Mouse (Mus musculus) MEL (cell line): ENCODE measurements around the gene Myh4. TPM values are rescaled to one million over a fixed set of nuclear protein-coding genes. Genes with fewer than 3 reads are reported as not detected.

Experiments used
- DNase-seq: peaks from one replicate; pipeline ENCODE4 v3.0.0; 2011; ENCODE audit warnings: low read depth, low spot score
- H3K27ac ChIP-seq: 2 replicates; pipeline ENCODE4 v1.5.1; 2012; ENCODE audit warnings: low read depth, mild to moderate bottlenecking, control low read depth, low read length, moderate library complexity; ENCODE audit not compliant: control insufficient read depth
- H3K27me3 ChIP-seq, 2 experiments: fragments of 150-350 bp in 1 of 2; sonication (generic) in 1 of 2; 2 replicates each; pipeline ENCODE4 v1.6.1; 2012; ENCODE audit warnings: low read length in 2 of 2, mild to moderate bottlenecking in 2 of 2, improper control_type of control experiment in 1 of 2, moderate library complexity in 1 of 2; ENCODE audit not compliant: insufficient read depth in 2 of 2, control insufficient read depth in 1 of 2
- H3K36me3 ChIP-seq, 2 experiments: 2 replicates each; pipeline ENCODE4 v1.6.1; 2012 to 2014; ENCODE audit warnings: low read length in 2 of 2, improper control_type of control experiment in 1 of 2, inconsistent platforms in 1 of 2, mild to moderate bottlenecking in 1 of 2; ENCODE audit not compliant: insufficient read depth in 2 of 2, control insufficient read depth in 1 of 2
- H3K4me1 ChIP-seq, 2 experiments: fragments of 150-350 bp in 1 of 2; sonication (generic) in 1 of 2; 2 replicates each; pipeline ENCODE4 v1.6.1; 2012; ENCODE audit warnings: low read length in 2 of 2, improper control_type of control experiment in 1 of 2, mild to moderate bottlenecking in 1 of 2; ENCODE audit not compliant: insufficient read depth in 2 of 2, control insufficient read depth in 1 of 2
- H3K4me3 ChIP-seq, 2 experiments: fragments of 150-350 bp in 1 of 2; sonication (generic) in 1 of 2; 2 replicates each; pipeline ENCODE4 v1.5.1; 2012; ENCODE audit warnings: low read depth in 2 of 2, low read length in 2 of 2, mild to moderate bottlenecking in 2 of 2, moderate library complexity in 2 of 2, control low read depth in 1 of 2, improper control_type of control experiment in 1 of 2; ENCODE audit not compliant: control insufficient read depth in 1 of 2, insufficient read depth in 1 of 2
- H3K79me2 ChIP-seq: 2 replicates; pipeline ENCODE4 v1.6.1; 2012; ENCODE audit warnings: mild to moderate bottlenecking, low read length, moderate library complexity; ENCODE audit not compliant: control insufficient read depth, poor library complexity, insufficient read depth
- H3K9ac ChIP-seq: 2 replicates; pipeline ENCODE4 v1.6.1; 2012; ENCODE audit warnings: low read depth, mild to moderate bottlenecking, control low read depth, low read length, moderate library complexity; ENCODE audit not compliant: control insufficient read depth, poor library complexity, severe bottlenecking
- H3K9me3 ChIP-seq: fragments of 150-350 bp; sonication (generic); replicated peaks from 2 replicates; pipeline ENCODE4 v1.6.1; 2012; ENCODE audit warnings: mild to moderate bottlenecking, low read length, improper control_type of control experiment, moderate library complexity; ENCODE audit not compliant: insufficient read depth
- BHLHE40 ChIP-seq: IDR thresholded peaks from 2 replicates; pipeline ENCODE4 v1.6.1; 2012; ENCODE audit warnings: low read depth, mild to moderate bottlenecking, inconsistent platforms, low read length, improper control_type of control experiment, borderline replicate concordance
- CTCF ChIP-seq, 3 experiments: IDR thresholded peaks in 2 of 3; conservative IDR thresholded peaks in 1 of 3; 2 replicates each; pipeline ENCODE4 v1.5.1; 2011 to 2012; ENCODE audit warnings: low read length in 3 of 3, low read depth in 2 of 3, mild to moderate bottlenecking in 2 of 3, improper control_type of control experiment in 1 of 3, inconsistent platforms in 1 of 3, mixed read lengths in 1 of 3, moderate library complexity in 1 of 3; ENCODE audit not compliant: control insufficient read depth in 1 of 3, insufficient read depth in 1 of 3, poor library complexity in 1 of 3, severe bottlenecking in 1 of 3
- GABPA ChIP-seq: IDR thresholded peaks from 2 replicates; pipeline ENCODE4 v1.6.1; 2012; ENCODE audit warnings: low read depth, mild to moderate bottlenecking, inconsistent platforms, low read length, improper control_type of control experiment, moderate library complexity
- HCFC1 ChIP-seq: IDR thresholded peaks from 2 replicates; pipeline ENCODE4 v1.6.1; 2012; ENCODE audit warnings: low read depth, mild to moderate bottlenecking, inconsistent platforms, low read length, improper control_type of control experiment, moderate library complexity
- JUND ChIP-seq: IDR thresholded peaks from 2 replicates; pipeline ENCODE4 v1.6.1; 2011; ENCODE audit warnings: low read depth, mild to moderate bottlenecking, improper control_type of control experiment, low read length
- KAT2A ChIP-seq: conservative IDR thresholded peaks from 2 replicates; pipeline ENCODE4 v1.6.1; 2012; ENCODE audit warnings: low read depth, low read length, improper control_type of control experiment, inconsistent platforms
- MAFK ChIP-seq: IDR thresholded peaks from 2 replicates; pipeline ENCODE4 v1.6.1; 2011; ENCODE audit warnings: low read depth, mild to moderate bottlenecking, low read length, improper control_type of control experiment, borderline replicate concordance
- MXI1 ChIP-seq: IDR thresholded peaks from 2 replicates; pipeline ENCODE4 v1.6.1; 2011; ENCODE audit warnings: mild to moderate bottlenecking, low read depth, low read length, improper control_type of control experiment
- MYC ChIP-seq: IDR thresholded peaks from 2 replicates; pipeline ENCODE4 v1.6.1; 2011; ENCODE audit warnings: low read depth, mild to moderate bottlenecking, low read length, improper control_type of control experiment, moderate library complexity
- NRF1 ChIP-seq: IDR thresholded peaks from 2 replicates; pipeline ENCODE4 v1.6.1; 2014; ENCODE audit warnings: low read depth, mild to moderate bottlenecking, inconsistent platforms, low read length, improper control_type of control experiment, moderate library complexity; ENCODE audit not compliant: poor library complexity, insufficient read depth, severe bottlenecking
- POLR2A ChIP-seq, 2 experiments: IDR thresholded peaks; 2 replicates each; pipeline ENCODE4 v1.6.1; 2011 to 2012; ENCODE audit warnings: low read length in 2 of 2, mild to moderate bottlenecking in 2 of 2, control low read depth in 1 of 2, improper control_type of control experiment in 1 of 2, low read depth in 1 of 2, moderate library complexity in 1 of 2; ENCODE audit not compliant: control insufficient read depth in 1 of 2, insufficient read depth in 1 of 2, poor library complexity in 1 of 2
- POLR2AphosphoS2 ChIP-seq: IDR thresholded peaks from 2 replicates; pipeline ENCODE4 v1.6.1; 2011; ENCODE audit warnings: low read length, improper control_type of control experiment
- POLR2AphosphoS5 ChIP-seq: IDR thresholded peaks from 2 replicates; pipeline ENCODE4 v1.6.1; 2012; ENCODE audit warnings: low read depth, borderline replicate concordance, mild to moderate bottlenecking, inconsistent platforms, low read length, moderate library complexity, mixed read lengths
- RCOR1 ChIP-seq: IDR thresholded peaks from 2 replicates; pipeline ENCODE4 v1.6.1; 2012; ENCODE audit warnings: low read depth, mild to moderate bottlenecking, inconsistent platforms, low read length, improper control_type of control experiment
- TAL1 ChIP-seq: IDR thresholded peaks from 2 replicates; pipeline ENCODE4 v1.6.1; 2012; ENCODE audit warnings: mild to moderate bottlenecking, inconsistent platforms, low read length, moderate library complexity, mixed read lengths
- UBTF ChIP-seq: IDR thresholded peaks from 2 replicates; pipeline ENCODE4 v1.6.1; 2012; ENCODE audit warnings: low read depth, mild to moderate bottlenecking, inconsistent platforms, low read length, improper control_type of control experiment, moderate library complexity, borderline replicate concordance; ENCODE audit not compliant: insufficient read depth
- USF1 ChIP-seq: IDR thresholded peaks from 2 replicates; pipeline ENCODE4 v1.6.1; 2014; ENCODE audit warnings: low read depth, mild to moderate bottlenecking, inconsistent platforms, low read length, improper control_type of control experiment, moderate library complexity
- ZMIZ1 ChIP-seq: IDR thresholded peaks from 2 replicates; pipeline ENCODE4 v1.6.1; 2012; ENCODE audit warnings: low read depth, mild to moderate bottlenecking, inconsistent platforms, low read length, improper control_type of control experiment, moderate library complexity
- ZNF384 ChIP-seq: IDR thresholded peaks from 2 replicates; pipeline ENCODE4 v1.6.1; 2012; ENCODE audit warnings: low read depth, mild to moderate bottlenecking, inconsistent platforms, low read length, improper control_type of control experiment
- polyA plus RNA-seq, 2 experiments: library from polyadenylated mRNA; stranded (reverse) in 1 of 2; unstranded in 1 of 2; fragments of >175 nt in 1 of 2; fragments of >200 nt in 1 of 2; gene quantifications; 2 replicates each; pipeline versions ENCODE4 v1.2.1 to v1.2.4; 2012; ENCODE audit warnings: low replicate concordance in 2 of 2, low read depth in 1 of 2; ENCODE audit not compliant: insufficient read length in 2 of 2, insufficient read depth in 1 of 2, missing spikeins in 1 of 2
- total RNA-seq: library from RNA; depleted of rRNA; stranded (reverse); fragments of 300-350 nt; gene quantifications from 2 replicates; pipeline ENCODE4 v1.2.3, GENCODE M21; 2012

Myh4 gene
- total and polyA plus RNA-seq, 3 experiments = not detected

GRCm38 (mm10) chr11:67257048-67257447 is 19.2 kb downstream of the Myh4 start:
- Histone ChIP-seq H3K27me3 (no peaks in the 10 kb centered on the region), H3K4me3 (no peak overlapping the region), H3K36me3 (no peaks in the 10 kb centered on the region), H3K79me2 (no peaks in the 10 kb centered on the region), H3K4me1 (no peaks in the 10 kb centered on the region), H3K9me3 (no peaks in the 10 kb centered on the region), H3K9ac (no peak overlapping the region), H3K27ac (no peak overlapping the region)
- TF ChIP-seq MXI1 (no peak), ZMIZ1 (no peak), POLR2AphosphoS5 (no peak), NRF1 (no peak), BHLHE40 (no peak), ZNF384 (no peak), TAL1 (no peak), RCOR1 (no peak)
- DNase-seq = no peak

DNA sequence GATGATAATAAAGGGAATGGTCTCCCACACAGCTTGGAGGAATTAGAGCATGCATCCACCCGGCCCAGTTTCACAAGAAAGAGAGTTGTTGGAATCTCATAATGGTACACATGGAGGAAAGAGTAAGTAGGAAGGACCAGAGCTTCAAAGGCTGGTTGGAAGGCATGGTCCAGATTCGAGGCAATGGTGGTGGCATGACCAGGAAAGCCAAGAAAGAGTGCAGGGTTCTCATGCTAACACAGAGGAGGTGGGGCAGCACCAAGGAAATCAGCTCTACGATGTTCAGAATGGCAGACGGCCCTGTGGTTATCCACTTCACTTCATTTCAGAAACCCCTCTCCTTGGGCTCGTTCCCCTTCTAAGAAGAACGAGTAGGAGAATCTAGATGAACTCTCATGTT is 23.1 kb downstream of the Myh4 start:
- Histone ChIP-seq H3K27me3 (no peaks in the 10 kb centered on the region), H3K27ac (no peak overlapping the region), H3K9me3 (no peaks in the 10 kb centered on the region), H3K36me3 (no peaks in the 10 kb centered on the region), H3K4me1 (no peaks in the 10 kb centered on the region), H3K79me2 (no peaks in the 10 kb centered on the region)
- no peak for TF ChIP-seq JUND
- no peak for TF ChIP-seq USF1
- no peak for TF ChIP-seq UBTF
- TF ChIP-seq KAT2A = no peak
- TF ChIP-seq ZNF384 = no peak
- TF ChIP-seq HCFC1 = no peak
- TF ChIP-seq, all 39 proteins: peak for 0
- DNase-seq = no peak
- Histone ChIP-seq H3K9ac (no peak overlapping the region), H3K4me3 (no peak overlapping the region)

DNA sequence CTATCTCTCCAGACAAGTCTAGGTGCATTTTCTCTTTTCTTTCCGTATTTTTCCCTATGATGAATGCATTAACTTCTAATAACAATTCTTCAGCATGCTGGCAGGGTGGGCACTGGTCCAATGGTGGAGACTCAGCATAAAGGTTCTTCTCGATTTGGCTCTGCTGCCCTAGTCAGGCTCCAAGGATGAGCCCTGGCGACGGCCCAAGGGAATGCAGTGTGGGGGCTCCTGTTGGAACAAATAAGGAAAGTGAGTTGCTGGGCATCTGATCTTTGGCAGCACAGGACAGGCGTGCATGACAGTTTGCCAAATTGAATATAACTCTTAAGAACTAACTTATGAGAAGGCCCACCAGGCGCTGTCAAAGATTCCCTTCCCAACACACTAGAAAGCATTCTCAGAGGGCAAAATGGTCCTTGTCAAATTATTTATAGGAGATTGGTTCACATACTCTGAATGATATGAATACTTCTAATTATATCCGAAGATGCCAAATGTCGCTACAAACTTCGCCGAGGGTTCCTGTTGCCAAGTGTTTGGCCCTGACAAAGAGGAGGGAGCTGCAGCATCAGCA is 38.9 kb downstream of the Myh4 start, which contains the start of gene Myh8:
Gene Myh8 (plus strand): TSS at position 524 of the 574 bp plus-strand sequence.
- Histone ChIP-seq H3K4me1 (no peaks in the 10 kb centered on the region), H3K27ac (no peak within 1 kb of the TSS), H3K79me2 (no peaks in the 10 kb centered on the region)
- no peak for DNase-seq
- no peak for TF ChIP-seq MXI1
- no peak for TF ChIP-seq POLR2A (IDR thresholded peaks at IDR 0.05; ENCODE audit: control insufficient read depth in 1 of 2, insufficient read depth in 1 of 2, low read depth in 1 of 2, low read length in 2 of 2, poor library complexity in 1 of 2)
- TF ChIP-seq MAFK = no peak
- no peak for TF ChIP-seq USF1
- no peak for TF ChIP-seq POLR2AphosphoS2
- no peak for TF ChIP-seq MYC
- TF ChIP-seq GABPA = no peak
- no peak for TF ChIP-seq ZMIZ1
- no peak for TF ChIP-seq ZNF384
- TF ChIP-seq CTCF (IDR thresholded peaks at IDR 0.05 in 2 of 3, conservative IDR thresholded peaks at IDR 0.05 in 1 of 3; ENCODE audit: control insufficient read depth in 1 of 3, insufficient read depth in 1 of 3, low read depth in 2 of 3, low read length in 3 of 3, poor library complexity in 1 of 3, severe bottlenecking in 1 of 3) = no peak
- TF ChIP-seq, all 39 proteins: peak for 0
- no peaks in the 10 kb centered on the region for H3K36me3 ChIP-seq
- H3K9me3 ChIP-seq = no peaks in the 10 kb centered on the region
- no peak within 1 kb of the TSS for H3K9ac ChIP-seq
- no peak within 1 kb of the TSS for H3K4me3 ChIP-seq
- H3K27me3 ChIP-seq = no peaks in the 10 kb centered on the region
